Mouse (Mus musculus) hindbrain, embryonic 13.5 days (tissue): ENCODE data around the gene St5. TPM values are rescaled to one million over a fixed set of nuclear protein-coding genes. Genes with fewer than 3 reads are reported as not detected.

ENCODE experiments used
- ATAC-seq: fragments of 200-750 bp; cut with Nextera tagmentation; 2 replicates; pipeline ENCODE4 v1.8.0; 2017; ENCODE audit warnings: moderate TSS enrichment; ENCODE audit not compliant: low FRiP score
- H3K27ac ChIP-seq: fragments of 300-500 bp; sonication (generic); 2 replicates; pipeline ENCODE4 v1.5.1; 2015; ENCODE audit warnings: inconsistent platforms, mild to moderate bottlenecking, moderate library complexity
- H3K27me3 ChIP-seq: fragments of 300-500 bp; sonication (generic); 2 replicates; pipeline ENCODE4 v1.6.1; 2015; ENCODE audit warnings: mild to moderate bottlenecking, inconsistent platforms
- H3K36me3 ChIP-seq: fragments of 300-500 bp; sonication (generic); 2 replicates; pipeline ENCODE4 v1.6.1; 2015; ENCODE audit warnings: mild to moderate bottlenecking, inconsistent platforms
- H3K4me1 ChIP-seq: fragments of 300-500 bp; sonication (generic); replicated peaks from 2 replicates; pipeline ENCODE4 v1.6.1; 2015; ENCODE audit warnings: inconsistent platforms
- H3K4me2 ChIP-seq: fragments of 300-500 bp; sonication (generic); 2 replicates; pipeline ENCODE4 v1.6.1; 2015; ENCODE audit warnings: inconsistent platforms, mild to moderate bottlenecking, moderate library complexity
- H3K4me3 ChIP-seq: fragments of 300-500 bp; sonication (generic); 2 replicates; pipeline ENCODE4 v1.5.1; 2015; ENCODE audit warnings: mild to moderate bottlenecking, inconsistent platforms
- H3K9ac ChIP-seq: fragments of 300-500 bp; sonication (generic); 2 replicates; pipeline ENCODE4 v1.6.1; 2015; ENCODE audit warnings: mild to moderate bottlenecking, inconsistent platforms
- H3K9me3 ChIP-seq: fragments of 300-500 bp; sonication (generic); 2 replicates; pipeline ENCODE4 v1.6.1; 2016; ENCODE audit warnings: inconsistent platforms
- WGBS: fragments of 180-500 bp; shearing (Covaris S2); methylation state at CpG from one replicate; pipeline ENCODE4 v1.1.7; 2015; 5-methylcytosine and 5-hydroxymethylcytosine counted together
- polyA plus RNA-seq: library from polyadenylated mRNA; unstranded; fragments of >200 nt; fragmentation: Nextera tagmentation; extraction: Ambion mirVana; gene quantifications from 2 replicates; pipeline ENCODE4 v1.2.1, GENCODE M21; 2015

Gene St5
- polyA plus RNA-seq, 1 experiment from 2014 or later: 25.6 TPM

DNA sequence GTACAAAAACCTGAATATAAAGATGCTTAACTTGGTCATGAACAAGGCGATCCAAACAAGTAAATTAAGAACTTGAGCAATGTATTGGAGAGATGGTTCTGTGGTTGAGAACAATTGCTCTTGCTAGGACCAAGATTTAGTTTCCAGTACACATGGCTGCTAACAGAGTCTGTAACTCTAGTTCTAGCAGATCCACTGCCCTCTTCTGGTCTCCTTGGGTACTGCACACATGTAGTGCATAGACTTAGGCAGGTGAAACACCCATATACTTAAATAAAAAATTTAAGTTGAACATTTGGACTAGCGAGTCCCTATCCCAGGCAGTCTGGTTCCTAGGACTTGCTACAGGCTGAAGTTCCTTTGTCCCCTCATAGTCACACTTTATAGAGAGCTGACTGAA, 19.2 kb upstream of the St5 start:
- ATAC-seq: no peak
- over 99% methylated on average over 2 of the region's 2 CpGs for WGBS
- Histone ChIP-seq H3K27ac (no peak overlapping the region), H3K36me3 (no peaks in the 10 kb centered on the region), H3K9ac (no peak overlapping the region), H3K4me3 (no peak overlapping the region), H3K4me2 (no peak overlapping the region), H3K4me1 (no peaks in the 10 kb centered on the region), H3K9me3 (no peaks in the 10 kb centered on the region), H3K27me3 (no peaks in the 10 kb centered on the region)

GRCm38 (mm10) chr7:109719286-109719685, 15.9 kb upstream of the St5 start:
- no peak overlapping the region for H3K27ac ChIP-seq
- H3K9ac ChIP-seq: no peak overlapping the region
- 70% methylated on average over 9 of the region's 9 CpGs for WGBS
- ATAC-seq: no peak
- no peak overlapping the region for H3K4me3 ChIP-seq
- H3K9me3 ChIP-seq: no peaks in the 10 kb centered on the region
- H3K36me3 ChIP-seq: no peaks in the 10 kb centered on the region
- no peaks in the 10 kb centered on the region for H3K4me1 ChIP-seq
- H3K27me3 ChIP-seq: no peaks in the 10 kb centered on the region
- no peak overlapping the region for H3K4me2 ChIP-seq

DNA sequence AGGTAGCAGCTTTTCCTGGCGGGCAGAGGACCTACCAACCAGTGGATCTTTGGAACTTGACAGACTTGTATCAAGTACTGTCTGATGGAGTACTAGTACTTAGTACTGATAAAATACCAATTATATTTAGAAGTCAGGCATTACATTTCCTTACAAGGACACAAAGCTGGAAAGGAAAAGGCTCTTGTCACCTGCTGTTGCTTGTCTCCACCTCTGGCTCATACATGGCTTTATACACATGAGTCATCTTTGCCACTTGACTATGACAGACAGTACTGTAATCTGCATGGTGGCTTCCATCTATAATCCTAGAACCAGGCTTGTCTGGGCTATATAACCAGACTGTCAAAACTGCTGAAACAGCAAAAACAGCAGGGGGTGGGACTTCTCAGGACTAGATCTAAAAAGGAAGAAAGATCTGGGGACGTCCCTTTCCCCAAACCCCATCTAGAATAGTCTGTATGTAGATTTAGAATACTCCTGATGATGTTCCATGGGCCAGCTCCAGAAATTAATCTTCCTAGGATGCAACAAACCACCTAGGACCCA, 10.1 kb upstream of the St5 start:
- Histone ChIP-seq H3K4me1 (no peaks in the 10 kb centered on the region), H3K9me3 (no peaks in the 10 kb centered on the region), H3K27ac (no peak overlapping the region), H3K27me3 (no peaks in the 10 kb centered on the region), H3K36me3 (peaks cover 36% of the 10 kb centered on the region), H3K4me2 (no peak overlapping the region), H3K9ac (no peak overlapping the region), H3K4me3 (no peak overlapping the region)
- WGBS: 90% methylated on average over 2 of the region's 2 CpGs
- no peak for ATAC-seq

DNA sequence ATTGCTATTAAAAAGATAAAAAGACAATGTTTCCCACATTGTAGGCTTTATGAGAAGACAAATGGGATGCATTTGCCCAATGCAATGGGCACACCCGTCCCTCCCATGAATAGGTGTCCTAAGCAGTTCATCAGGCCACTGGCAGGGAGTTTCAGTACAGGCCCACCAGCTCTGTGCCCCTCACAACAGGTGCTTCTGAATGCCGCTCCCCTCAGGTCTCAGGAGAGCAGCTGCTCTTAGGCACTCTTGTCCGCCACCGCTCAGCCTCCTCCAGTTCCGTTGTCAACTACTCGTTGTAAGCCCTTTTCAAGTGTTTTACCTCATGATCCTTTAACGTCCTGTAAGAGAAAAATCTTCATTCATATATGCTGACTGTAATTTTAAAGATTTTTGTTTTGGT, 8.8 kb upstream of the St5 start:
- no peaks in the 10 kb centered on the region for H3K4me1 ChIP-seq
- no peak overlapping the region for H3K27ac ChIP-seq
- WGBS: 91% methylated on average over 7 of the region's 7 CpGs
- no peak overlapping the region for H3K9ac ChIP-seq
- H3K9me3 ChIP-seq: no peaks in the 10 kb centered on the region
- no peak overlapping the region for H3K4me3 ChIP-seq
- H3K36me3 ChIP-seq: peaks cover 36% of the 10 kb centered on the region
- no peak overlapping the region for H3K4me2 ChIP-seq
- H3K27me3 ChIP-seq: no peaks in the 10 kb centered on the region
- ATAC-seq: no peak

DNA sequence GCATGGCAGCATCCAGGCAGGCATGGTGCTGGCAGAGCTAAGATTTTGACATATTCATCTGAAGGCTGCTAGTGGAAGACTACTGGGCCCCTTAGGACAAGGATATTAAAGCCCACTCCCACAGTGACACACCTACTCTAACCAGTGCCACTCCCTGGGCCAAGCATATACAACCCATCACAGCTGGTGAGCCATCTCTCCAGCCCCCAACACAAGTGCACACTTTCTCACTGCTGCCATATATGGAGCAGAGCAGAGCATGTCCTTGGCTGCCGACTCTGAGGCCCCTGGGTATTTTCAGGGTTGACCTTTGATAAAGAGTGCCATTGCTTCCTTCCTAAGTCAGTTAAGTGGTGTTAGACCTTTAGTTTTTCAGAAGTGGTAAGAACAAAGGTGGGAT, 6.7 kb upstream of the St5 start:
- no peaks in the 10 kb centered on the region for H3K4me1 ChIP-seq
- no peak overlapping the region for H3K9ac ChIP-seq
- H3K4me3 ChIP-seq: no peak overlapping the region
- no peak for ATAC-seq
- peaks cover 36% of the 10 kb centered on the region for H3K36me3 ChIP-seq
- H3K4me2 ChIP-seq: no peak overlapping the region
- WGBS: 78% methylated on average over 1 of the region's 1 CpGs
- H3K27me3 ChIP-seq: no peaks in the 10 kb centered on the region
- no peaks in the 10 kb centered on the region for H3K9me3 ChIP-seq
- H3K27ac ChIP-seq: no peak overlapping the region

DNA sequence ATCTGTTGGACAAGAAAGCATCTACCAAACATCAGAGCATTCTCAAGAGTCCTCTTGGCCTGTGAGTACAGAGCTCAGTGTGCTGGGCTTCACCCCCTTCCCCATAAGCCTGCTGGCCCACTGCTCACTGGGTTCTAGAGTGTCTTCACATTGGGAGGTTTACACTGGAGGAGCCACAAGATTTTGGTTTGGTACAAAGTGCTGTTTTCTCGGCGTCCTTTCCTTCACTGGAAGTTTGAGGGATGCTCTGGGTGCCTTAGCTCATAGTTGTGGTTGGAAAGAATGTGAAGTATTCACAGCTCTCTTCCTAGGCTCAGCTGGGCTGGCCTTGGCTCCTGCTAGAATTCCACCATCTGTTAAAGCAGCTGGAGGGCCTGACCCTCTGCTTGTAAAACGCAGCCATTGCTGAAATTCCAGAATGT, 5.6 kb upstream of the St5 start:
- Histone ChIP-seq H3K27me3 (no peaks in the 10 kb centered on the region), H3K4me3 (no peak overlapping the region), H3K27ac (no peak overlapping the region), H3K9me3 (no peaks in the 10 kb centered on the region), H3K4me2 (no peak overlapping the region), H3K4me1 (0 out of 2 replicates have a peak, but pooled peaks cover 3% of the 10 kb centered on the region), H3K9ac (no peak overlapping the region), H3K36me3 (peaks cover 36% of the 10 kb centered on the region)
- no peak for ATAC-seq
- WGBS: 80% methylated on average over 3 of the region's 3 CpGs

DNA sequence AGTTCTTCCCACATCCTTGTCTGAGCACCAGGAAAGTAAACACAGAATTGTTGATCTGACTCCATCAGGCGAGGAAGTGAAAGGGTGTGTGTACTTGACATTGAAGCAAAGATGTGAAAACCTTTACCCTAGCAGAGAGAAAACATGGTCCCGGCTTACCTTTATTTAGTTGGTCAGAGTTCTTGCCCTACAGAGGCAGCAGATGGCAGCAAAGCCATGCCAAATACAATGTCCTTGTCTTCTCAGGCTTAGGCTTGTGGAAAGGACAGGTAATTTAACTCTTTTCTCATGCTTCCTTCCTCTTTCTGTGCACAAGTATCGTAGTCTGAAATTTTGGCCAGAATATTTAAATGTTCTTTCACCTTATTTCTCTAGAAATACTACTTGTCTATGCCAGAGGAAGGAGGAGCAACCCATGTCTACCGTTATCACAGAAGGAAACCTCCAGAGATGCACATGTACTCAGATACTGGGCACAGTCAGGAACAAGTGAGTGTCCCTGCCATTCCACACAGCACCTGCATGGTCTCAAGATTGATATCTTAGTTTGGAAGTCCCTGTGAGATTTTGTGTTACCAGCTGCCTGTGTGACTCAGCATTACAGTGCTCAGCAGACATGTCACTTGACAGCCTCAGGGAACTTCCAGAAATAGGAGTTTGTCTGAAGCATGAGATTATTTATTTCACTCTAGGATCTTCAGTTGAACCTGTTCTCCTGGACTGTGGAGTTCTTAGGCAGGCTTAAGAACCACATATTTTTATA, 3.8 kb upstream of the St5 start:
- 53% methylated on average over 4 of the region's 4 CpGs for WGBS

GRCm38 (mm10) chr7:109704461-109704860, 1.1 kb upstream of the St5 start:
- no peak for ATAC-seq
- H3K9me3 ChIP-seq: no peaks in the 10 kb centered on the region
- 0 out of 2 replicates have a peak, but pooled peaks cover 4% of the 10 kb centered on the region for H3K27me3 ChIP-seq
- no peak overlapping the region for H3K27ac ChIP-seq
- H3K4me1 ChIP-seq: 0 out of 2 replicates have a peak, but pooled peaks cover 6% of the 10 kb centered on the region
- peaks cover 6% of the 10 kb centered on the region; the same call in 1 of the 2 replicates for H3K36me3 ChIP-seq
- H3K4me3 ChIP-seq: peak overlapping the region; percentile 59
- H3K4me2 ChIP-seq: peak overlapping the region; percentile 65
- no peak overlapping the region for H3K9ac ChIP-seq
- 75% methylated on average over 3 of the region's 3 CpGs for WGBS

More for the DNA sequence above, 3.8 kb upstream of the St5 start:
- Histone ChIP-seq H3K4me1 (0 out of 2 replicates have a peak, but pooled peaks cover 6% of the 10 kb centered on the region), H3K27ac (no peak overlapping the region), H3K9me3 (no peaks in the 10 kb centered on the region), H3K36me3 (peaks cover 26% of the 10 kb centered on the region), H3K9ac (no peak overlapping the region), H3K4me3 (no peak overlapping the region), H3K27me3 (0 out of 2 replicates have a peak, but pooled peaks cover 4% of the 10 kb centered on the region), H3K4me2 (no peak overlapping the region)
- no peak for ATAC-seq

DNA sequence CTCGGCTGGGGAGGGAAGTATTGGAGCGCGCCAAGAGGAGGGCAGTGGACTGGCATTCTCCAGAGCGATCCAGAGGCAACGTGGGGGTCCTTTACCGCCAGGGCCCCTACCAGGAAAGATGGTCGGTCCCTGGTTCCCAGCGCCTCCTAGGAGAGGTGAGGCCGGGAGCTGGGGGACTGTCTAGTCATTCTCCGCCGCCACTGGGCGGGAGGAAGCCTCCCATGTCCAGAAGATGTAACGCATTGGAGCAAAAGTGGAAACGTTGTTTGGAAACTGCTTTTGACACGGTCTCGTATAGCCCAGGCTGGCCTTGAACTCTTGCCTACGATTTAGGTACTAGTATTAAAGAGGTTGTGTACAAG, 592 bp upstream of the St5 start:
- Histone ChIP-seq H3K36me3 (peaks cover 3% of the 10 kb centered on the region; the same call in 1 of the 2 replicates), H3K4me2 (peak overlapping the region; percentile 65), H3K27ac (peak overlapping the region; percentile 55), H3K9me3 (no peaks in the 10 kb centered on the region), H3K4me3 (peak overlapping the region; percentile 59), H3K4me1 (0 out of 2 replicates have a peak, but pooled peaks cover 6% of the 10 kb centered on the region), H3K9ac (peak overlapping the region; percentile 72), H3K27me3 (0 out of 2 replicates have a peak, but pooled peaks cover 4% of the 10 kb centered on the region)
- ATAC-seq: no peak
- WGBS: 2% methylated on average over 17 of the region's 17 CpGs

DNA sequence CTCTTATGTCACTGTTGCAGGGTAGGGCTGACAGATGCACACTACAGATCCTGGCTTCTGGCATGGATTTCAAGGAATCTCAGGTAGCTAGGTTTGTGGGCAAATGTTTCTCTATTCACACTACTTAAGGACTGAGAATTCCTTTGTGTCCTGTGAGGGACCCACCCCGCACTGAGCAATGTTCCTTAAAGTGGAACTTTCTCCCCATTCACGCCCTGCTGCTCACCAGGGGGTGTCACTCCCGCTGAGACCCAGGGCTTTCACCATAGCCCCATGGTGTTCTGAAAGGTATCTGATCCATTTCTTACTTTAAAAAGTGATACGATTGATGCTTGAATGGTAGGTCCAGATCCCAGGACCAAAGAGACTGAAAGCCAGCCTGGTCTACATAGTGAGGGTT, 684 bp downstream of the St5 start:
- whole genome bisulfite sequencing: 38% methylated on average over 4 of the region's 4 CpGs

GRCm38 (mm10) chr7:109700213-109700612, 3.2 kb downstream of the St5 start:
- H3K4me1 ChIP-seq: 0 out of 2 replicates have a peak, but pooled peaks cover 6% of the 10 kb centered on the region
- no peak overlapping the region for H3K4me3 ChIP-seq
- no peak overlapping the region for H3K27ac ChIP-seq
- no peak overlapping the region for H3K4me2 ChIP-seq
- no peaks in the 10 kb centered on the region for H3K9me3 ChIP-seq
- no peaks in the 10 kb centered on the region for H3K36me3 ChIP-seq
- no peak for ATAC-seq
- 0 out of 2 replicates have a peak, but pooled peaks cover 4% of the 10 kb centered on the region for H3K27me3 ChIP-seq
- H3K9ac ChIP-seq: no peak overlapping the region

More for the DNA sequence above, 684 bp downstream of the St5 start:
- Histone ChIP-seq H3K4me2 (peak overlapping the region; percentile 65), H3K27ac (no peak overlapping the region), H3K9ac (no peak overlapping the region; the same call in 1 of the 2 replicates), H3K4me1 (0 out of 2 replicates have a peak, but pooled peaks cover 6% of the 10 kb centered on the region), H3K27me3 (0 out of 2 replicates have a peak, but pooled peaks cover 4% of the 10 kb centered on the region), H3K36me3 (no peaks in the 10 kb centered on the region), H3K4me3 (peak overlapping the region; percentile 59), H3K9me3 (no peaks in the 10 kb centered on the region)
- no peak for ATAC-seq

GRCm38 (mm10) chr7:109695339-109695726, 8.1 kb downstream of the St5 start:
- Histone ChIP-seq H3K27ac (no peak overlapping the region), H3K36me3 (no peaks in the 10 kb centered on the region), H3K27me3 (no peaks in the 10 kb centered on the region), H3K4me3 (no peak overlapping the region), H3K4me2 (no peak overlapping the region), H3K9me3 (no peaks in the 10 kb centered on the region), H3K9ac (no peak overlapping the region), H3K4me1 (no peaks in the 10 kb centered on the region)
- ATAC-seq: no peak
- 91% methylated on average over 10 of the region's 10 CpGs for WGBS
